Mouse (Mus musculus): ENCODE measurements at regions not wholly inside any gene's neighbourhood (a gene's known extent, or its start where the extent isn't known, plus 50 kb on each side); places are given as distances from the start of the nearest gene placed in this dataset.

GRCm38 (mm10) chr3:52158788-52159260 lies 53.9 kb upstream of the Maml3 start:
- DNase-seq = no peak
- Histone ChIP-seq H3K4me1 (ENCODE audit: control insufficient read depth, insufficient read depth, low read length) (no peaks in the 10 kb centered on the region), H3K27ac (ENCODE audit: insufficient read depth, low read length) (no peak overlapping the region), H3K4me3 (replicated peaks; ENCODE audit: insufficient read depth, low read depth, low read length) (no peak overlapping the region), H3K27me3 (ENCODE audit: control insufficient read depth, insufficient read depth, low read length) (no peaks in the 10 kb centered on the region)
- TF ChIP-seq POLR2A (IDR thresholded peaks at IDR 0.05; ENCODE audit: borderline replicate concordance, insufficient read depth, low read length) (no peak), CTCF (IDR thresholded peaks at IDR 0.05; ENCODE audit: borderline replicate concordance, insufficient read depth, low read depth, low read length) (no peak)
- WGBS = 74% methylated on average over 3 of the region's 3 CpGs

- TF ChIP-seq CTCF (IDR thresholded peaks at IDR 0.05; ENCODE audit: borderline replicate concordance, insufficient read depth, low read depth, low read length) = no peak
- no peak for TF ChIP-seq POLR2A (IDR thresholded peaks at IDR 0.05; ENCODE audit: borderline replicate concordance, insufficient read depth, low read length)
- no peak overlapping the region for H3K4me3 ChIP-seq (replicated peaks; ENCODE audit: insufficient read depth, low read depth, low read length)
- H3K4me1 ChIP-seq (ENCODE audit: control insufficient read depth, insufficient read depth, low read length) = no peaks in the 10 kb centered on the region
- H3K27ac ChIP-seq (ENCODE audit: insufficient read depth, low read length) = no peak overlapping the region
- WGBS = 81% methylated on average over 3 of the region's 3 CpGs
- no peaks in the 10 kb centered on the region for H3K27me3 ChIP-seq (ENCODE audit: control insufficient read depth, insufficient read depth, low read length)
- DNase-seq = no peak
Measured at GRCm38 (mm10) chr3:52161688-52162087, 56.8 kb upstream of the Maml3 start.

GRCm38 (mm10) chr3:52163990-52164389 lies 59.1 kb upstream of the Maml3 start:
- TF ChIP-seq CTCF (IDR thresholded peaks at IDR 0.05; ENCODE audit: borderline replicate concordance, insufficient read depth, low read depth, low read length) = no peak
- no peak for TF ChIP-seq POLR2A (IDR thresholded peaks at IDR 0.05; ENCODE audit: borderline replicate concordance, insufficient read depth, low read length)
- no peak overlapping the region for H3K4me3 ChIP-seq (replicated peaks; ENCODE audit: insufficient read depth, low read depth, low read length)
- H3K27ac ChIP-seq (ENCODE audit: insufficient read depth, low read length) = no peak overlapping the region
- no peak for DNase-seq
- 79% methylated on average over 16 of the region's 16 CpGs for WGBS
- H3K27me3 ChIP-seq (ENCODE audit: control insufficient read depth, insufficient read depth, low read length) = no peaks in the 10 kb centered on the region
- H3K4me1 ChIP-seq (ENCODE audit: control insufficient read depth, insufficient read depth, low read length) = no peaks in the 10 kb centered on the region

GRCm38 (mm10) chr3:52167420-52167819 lies 62.5 kb upstream of the Maml3 start:
- H3K27ac ChIP-seq (ENCODE audit: insufficient read depth, low read length) = no peak overlapping the region
- DNase-seq = no peak
- H3K27me3 ChIP-seq (ENCODE audit: control insufficient read depth, insufficient read depth, low read length) = no peaks in the 10 kb centered on the region
- no peak for TF ChIP-seq CTCF (IDR thresholded peaks at IDR 0.05; ENCODE audit: borderline replicate concordance, insufficient read depth, low read depth, low read length)
- no peak for TF ChIP-seq POLR2A (IDR thresholded peaks at IDR 0.05; ENCODE audit: borderline replicate concordance, insufficient read depth, low read length)
- H3K4me1 ChIP-seq (ENCODE audit: control insufficient read depth, insufficient read depth, low read length) = no peaks in the 10 kb centered on the region
- WGBS = 88% methylated on average over 7 of the region's 7 CpGs
- H3K4me3 ChIP-seq (replicated peaks; ENCODE audit: insufficient read depth, low read depth, low read length) = no peak overlapping the region

- no peak for TF ChIP-seq CTCF (IDR thresholded peaks at IDR 0.05; ENCODE audit: borderline replicate concordance, insufficient read depth, low read depth, low read length)
- TF ChIP-seq POLR2A (IDR thresholded peaks at IDR 0.05; ENCODE audit: borderline replicate concordance, insufficient read depth, low read length) = no peak
- Histone ChIP-seq H3K27ac (ENCODE audit: insufficient read depth, low read length) (no peak overlapping the region), H3K4me3 (replicated peaks; ENCODE audit: insufficient read depth, low read depth, low read length) (no peak overlapping the region), H3K27me3 (ENCODE audit: control insufficient read depth, insufficient read depth, low read length) (no peaks in the 10 kb centered on the region), H3K4me1 (ENCODE audit: control insufficient read depth, insufficient read depth, low read length) (no peaks in the 10 kb centered on the region)
- 94% methylated on average over 7 of the region's 7 CpGs for WGBS
- DNase-seq = no peak
Measured at GRCm38 (mm10) chr3:52170847-52171246, 66.0 kb upstream of the Maml3 start.

GRCm38 (mm10) chr3:52171303-52171702 lies 66.4 kb upstream of the Maml3 start:
- no peak for TF ChIP-seq CTCF (IDR thresholded peaks at IDR 0.05; ENCODE audit: borderline replicate concordance, insufficient read depth, low read depth, low read length)
- no peak for TF ChIP-seq POLR2A (IDR thresholded peaks at IDR 0.05; ENCODE audit: borderline replicate concordance, insufficient read depth, low read length)
- no peak overlapping the region for H3K4me3 ChIP-seq (replicated peaks; ENCODE audit: insufficient read depth, low read depth, low read length)
- H3K4me1 ChIP-seq (ENCODE audit: control insufficient read depth, insufficient read depth, low read length) = no peaks in the 10 kb centered on the region
- no peaks in the 10 kb centered on the region for H3K27me3 ChIP-seq (ENCODE audit: control insufficient read depth, insufficient read depth, low read length)
- no peak for DNase-seq
- H3K27ac ChIP-seq (ENCODE audit: insufficient read depth, low read length) = no peak overlapping the region
- WGBS = 96% methylated on average over 5 of the region's 5 CpGs

GRCm38 (mm10) chr3:52173490-52173889 lies 68.6 kb upstream of the Maml3 start:
- DNase-seq = no peak
- no peak for TF ChIP-seq CTCF (IDR thresholded peaks at IDR 0.05; ENCODE audit: borderline replicate concordance, insufficient read depth, low read depth, low read length)
- TF ChIP-seq POLR2A (IDR thresholded peaks at IDR 0.05; ENCODE audit: borderline replicate concordance, insufficient read depth, low read length) = no peak
- no peaks in the 10 kb centered on the region for H3K4me1 ChIP-seq (ENCODE audit: control insufficient read depth, insufficient read depth, low read length)
- no peak overlapping the region for H3K4me3 ChIP-seq (replicated peaks; ENCODE audit: insufficient read depth, low read depth, low read length)
- no peaks in the 10 kb centered on the region for H3K27me3 ChIP-seq (ENCODE audit: control insufficient read depth, insufficient read depth, low read length)
- no peak overlapping the region for H3K27ac ChIP-seq (ENCODE audit: insufficient read depth, low read length)
- 100% methylated on average over 1 of the region's 1 CpGs for WGBS

- Histone ChIP-seq H3K27me3 (ENCODE audit: control insufficient read depth, insufficient read depth, low read length) (no peaks in the 10 kb centered on the region), H3K4me1 (ENCODE audit: control insufficient read depth, insufficient read depth, low read length) (peaks cover 11% of the 10 kb centered on the region), H3K4me3 (replicated peaks; ENCODE audit: insufficient read depth, low read depth, low read length) (no peak overlapping the region), H3K27ac (ENCODE audit: insufficient read depth, low read length) (no peak overlapping the region)
- DNase-seq = no peak
- no peak for TF ChIP-seq POLR2A (IDR thresholded peaks at IDR 0.05; ENCODE audit: borderline replicate concordance, insufficient read depth, low read length)
- no peak for TF ChIP-seq CTCF (IDR thresholded peaks at IDR 0.05; ENCODE audit: borderline replicate concordance, insufficient read depth, low read depth, low read length)
- WGBS = 76% methylated on average over 8 of the region's 8 CpGs
Measured at GRCm38 (mm10) chr3:52176108-52176507, 71.2 kb upstream of the Maml3 start.

Data from cerebellum, adult 2 months (tissue).